Mouse (Mus musculus): ENCODE data around the gene Bbox1. TPM values are rescaled to one million over a fixed set of nuclear protein-coding genes. Genes with fewer than 3 reads are reported as not detected.

Bbox1 gene
- polyA plus RNA-seq, 1 experiment: 1.3 TPM

- Histone ChIP-seq H3K27ac (ENCODE audit: control insufficient read depth, insufficient read depth, low read depth, low read length) (no peak overlapping the region), H3K4me1 (ENCODE audit: control insufficient read depth, insufficient read depth, low read length) (no peaks in the 10 kb centered on the region), H3K4me3 (ENCODE audit: control insufficient read depth, low read depth, low read length) (no peak overlapping the region), H3K27me3 (ENCODE audit: control insufficient read depth, insufficient read depth, low read length) (no peaks in the 10 kb centered on the region), H3K36me3 (ENCODE audit: control insufficient read depth, insufficient read depth, low read length) (no peaks in the 10 kb centered on the region)
- no peak for TF ChIP-seq POLR2A (IDR thresholded peaks at IDR 0.05; ENCODE audit: control insufficient read depth, low read depth, low read length)
- no peak for TF ChIP-seq CTCF (IDR thresholded peaks at IDR 0.05; ENCODE audit: control insufficient read depth, insufficient read depth, insufficient replicate concordance, low read depth, low read length)
These were observed 12.1 kb downstream of the Bbox1 start for GRCm38 (mm10) chr2:110302261-110302660.

DNA sequence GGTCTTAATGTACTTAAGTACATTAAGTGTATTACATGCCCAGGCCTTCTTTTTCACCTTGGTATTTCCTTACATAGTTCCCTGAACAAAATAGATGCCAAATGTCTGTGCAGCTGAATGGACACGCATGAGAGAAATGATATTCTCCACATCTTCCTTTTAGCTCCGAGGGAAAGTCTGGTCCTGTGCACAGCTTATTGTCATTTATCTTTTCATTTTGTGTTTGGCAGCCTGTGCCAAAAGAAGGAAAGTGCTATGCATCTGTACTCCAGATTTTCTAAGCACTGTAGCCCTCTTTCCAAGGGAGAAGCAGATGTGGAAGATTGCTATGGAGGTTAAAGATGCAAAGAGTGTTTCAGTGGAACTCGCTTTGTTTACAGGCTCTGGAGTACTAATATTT lies 13.0 kb downstream of the Bbox1 start:
- no peaks in the 10 kb centered on the region for H3K4me1 ChIP-seq (ENCODE audit: control insufficient read depth, insufficient read depth, low read length)
- H3K36me3 ChIP-seq (ENCODE audit: control insufficient read depth, insufficient read depth, low read length): no peaks in the 10 kb centered on the region
- TF ChIP-seq CTCF (IDR thresholded peaks at IDR 0.05; ENCODE audit: control insufficient read depth, insufficient read depth, insufficient replicate concordance, low read depth, low read length) (no peak), POLR2A (IDR thresholded peaks at IDR 0.05; ENCODE audit: control insufficient read depth, low read depth, low read length) (no peak)
- H3K27ac ChIP-seq (ENCODE audit: control insufficient read depth, insufficient read depth, low read depth, low read length): no peak overlapping the region
- no peaks in the 10 kb centered on the region for H3K27me3 ChIP-seq (ENCODE audit: control insufficient read depth, insufficient read depth, low read length)
- H3K4me3 ChIP-seq (ENCODE audit: control insufficient read depth, low read depth, low read length): no peak overlapping the region

GRCm38 (mm10) chr2:110294927-110295326 lies 19.4 kb downstream of the Bbox1 start:
- H3K4me3 ChIP-seq (ENCODE audit: control insufficient read depth, low read depth, low read length): no peak overlapping the region
- H3K27ac ChIP-seq (ENCODE audit: control insufficient read depth, insufficient read depth, low read depth, low read length): no peak overlapping the region
- H3K4me1 ChIP-seq (ENCODE audit: control insufficient read depth, insufficient read depth, low read length): no peaks in the 10 kb centered on the region
- H3K27me3 ChIP-seq (ENCODE audit: control insufficient read depth, insufficient read depth, low read length): no peaks in the 10 kb centered on the region
- TF ChIP-seq CTCF (IDR thresholded peaks at IDR 0.05; ENCODE audit: control insufficient read depth, insufficient read depth, insufficient replicate concordance, low read depth, low read length) (no peak), POLR2A (IDR thresholded peaks at IDR 0.05; ENCODE audit: control insufficient read depth, low read depth, low read length) (no peak)
- H3K36me3 ChIP-seq (ENCODE audit: control insufficient read depth, insufficient read depth, low read length): no peaks in the 10 kb centered on the region

- no peaks in the 10 kb centered on the region for H3K4me1 ChIP-seq (ENCODE audit: control insufficient read depth, insufficient read depth, low read length)
- no peaks in the 10 kb centered on the region for H3K27me3 ChIP-seq (ENCODE audit: control insufficient read depth, insufficient read depth, low read length)
- H3K4me3 ChIP-seq (ENCODE audit: control insufficient read depth, low read depth, low read length): no peak overlapping the region
- H3K36me3 ChIP-seq (ENCODE audit: control insufficient read depth, insufficient read depth, low read length): no peaks in the 10 kb centered on the region
- H3K27ac ChIP-seq (ENCODE audit: control insufficient read depth, insufficient read depth, low read depth, low read length): no peak overlapping the region
- TF ChIP-seq CTCF (IDR thresholded peaks at IDR 0.05; ENCODE audit: control insufficient read depth, insufficient read depth, insufficient replicate concordance, low read depth, low read length): no peak
- TF ChIP-seq POLR2A (IDR thresholded peaks at IDR 0.05; ENCODE audit: control insufficient read depth, low read depth, low read length): no peak
These were observed 26.4 kb downstream of the Bbox1 start for GRCm38 (mm10) chr2:110287959-110288358.

DNA sequence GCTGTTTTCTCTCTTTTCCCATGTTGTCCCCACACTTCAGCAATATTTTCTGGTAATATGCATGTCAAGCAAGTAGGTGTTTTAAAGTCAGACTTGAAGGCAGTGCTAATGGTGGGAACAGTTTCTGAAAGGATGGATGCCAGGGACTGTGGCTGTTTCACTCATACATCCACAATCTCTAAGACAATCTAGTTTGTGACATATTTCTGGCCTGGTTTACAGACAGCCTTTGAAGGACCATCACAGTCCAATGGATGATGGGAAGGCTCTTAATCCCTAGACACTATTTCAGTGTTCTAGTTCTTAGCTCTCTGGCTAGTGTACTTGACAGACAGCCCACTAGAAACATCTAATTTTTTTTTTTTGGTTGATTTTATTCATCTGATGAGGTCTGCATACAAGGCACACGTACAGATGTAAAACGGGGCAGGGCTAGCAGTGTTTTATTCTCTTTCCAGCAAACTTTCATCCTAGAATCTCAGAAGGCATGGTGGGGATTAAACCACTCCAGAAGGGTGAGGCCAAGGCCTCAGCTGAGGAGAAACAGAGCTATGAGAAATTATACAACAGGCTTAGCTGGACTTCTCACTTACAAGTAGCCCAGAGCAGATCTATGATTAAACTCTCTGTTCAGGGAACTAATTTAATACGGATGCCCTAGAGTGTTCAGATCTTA lies 28.4 kb downstream of the Bbox1 start:
- Histone ChIP-seq H3K4me3 (ENCODE audit: control insufficient read depth, low read depth, low read length) (no peak overlapping the region), H3K27me3 (ENCODE audit: control insufficient read depth, insufficient read depth, low read length) (no peaks in the 10 kb centered on the region), H3K36me3 (ENCODE audit: control insufficient read depth, insufficient read depth, low read length) (no peaks in the 10 kb centered on the region), H3K4me1 (ENCODE audit: control insufficient read depth, insufficient read depth, low read length) (no peaks in the 10 kb centered on the region), H3K27ac (ENCODE audit: control insufficient read depth, insufficient read depth, low read depth, low read length) (no peak overlapping the region)
- no peak for TF ChIP-seq CTCF (IDR thresholded peaks at IDR 0.05; ENCODE audit: control insufficient read depth, insufficient read depth, insufficient replicate concordance, low read depth, low read length)
- no peak for TF ChIP-seq POLR2A (IDR thresholded peaks at IDR 0.05; ENCODE audit: control insufficient read depth, low read depth, low read length)

DNA sequence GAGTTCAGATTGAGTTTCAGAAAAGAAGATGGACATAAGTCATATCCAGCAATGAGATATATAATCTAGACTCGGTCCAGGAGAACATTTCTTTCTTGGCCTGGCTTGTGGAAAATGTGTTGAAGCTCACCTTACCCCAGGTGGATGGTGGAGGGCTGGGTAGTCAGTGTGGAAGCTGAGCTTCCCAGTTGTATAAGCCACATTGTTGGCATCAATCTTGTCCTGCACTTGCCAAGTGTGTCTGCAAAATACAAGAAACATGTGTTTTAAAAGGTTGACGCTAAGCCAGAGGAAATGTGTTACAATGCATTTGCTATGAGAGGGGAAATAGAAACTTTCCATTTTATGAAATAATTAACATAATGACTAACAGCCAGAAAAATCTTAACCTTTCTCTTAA lies 38.9 kb downstream of the Bbox1 start:
- no peaks in the 10 kb centered on the region for H3K36me3 ChIP-seq (ENCODE audit: control insufficient read depth, insufficient read depth, low read length)
- no peaks in the 10 kb centered on the region for H3K27me3 ChIP-seq (ENCODE audit: control insufficient read depth, insufficient read depth, low read length)
- H3K4me1 ChIP-seq (ENCODE audit: control insufficient read depth, insufficient read depth, low read length): no peaks in the 10 kb centered on the region
- TF ChIP-seq POLR2A (IDR thresholded peaks at IDR 0.05; ENCODE audit: control insufficient read depth, low read depth, low read length) (no peak), CTCF (IDR thresholded peaks at IDR 0.05; ENCODE audit: control insufficient read depth, insufficient read depth, insufficient replicate concordance, low read depth, low read length) (no peak)
- H3K27ac ChIP-seq (ENCODE audit: control insufficient read depth, insufficient read depth, low read depth, low read length): no peak overlapping the region
- H3K4me3 ChIP-seq (ENCODE audit: control insufficient read depth, low read depth, low read length): no peak overlapping the region

DNA sequence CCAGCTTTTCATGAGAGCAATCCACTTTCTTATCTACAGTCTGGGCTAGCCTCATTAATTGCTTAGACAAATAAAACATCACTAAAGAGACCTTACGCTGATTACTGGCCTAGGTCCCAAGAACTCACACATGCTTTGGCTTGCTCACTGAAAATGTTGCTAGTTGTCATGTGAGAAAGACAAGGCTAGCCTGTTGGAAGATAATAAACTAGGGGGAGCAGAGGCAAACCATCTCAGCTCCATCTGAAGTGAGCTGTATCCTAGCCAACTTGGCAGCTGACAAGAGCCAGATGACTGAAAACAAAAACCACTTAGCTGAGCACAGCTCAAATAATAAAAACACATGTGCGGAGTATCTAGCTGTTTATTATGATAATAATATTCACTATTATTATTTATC lies 40.2 kb downstream of the Bbox1 start:
- TF ChIP-seq CTCF (IDR thresholded peaks at IDR 0.05; ENCODE audit: control insufficient read depth, insufficient read depth, insufficient replicate concordance, low read depth, low read length) (no peak), POLR2A (IDR thresholded peaks at IDR 0.05; ENCODE audit: control insufficient read depth, low read depth, low read length) (no peak)
- H3K4me1 ChIP-seq (ENCODE audit: control insufficient read depth, insufficient read depth, low read length): no peaks in the 10 kb centered on the region
- H3K36me3 ChIP-seq (ENCODE audit: control insufficient read depth, insufficient read depth, low read length): no peaks in the 10 kb centered on the region
- no peak overlapping the region for H3K27ac ChIP-seq (ENCODE audit: control insufficient read depth, insufficient read depth, low read depth, low read length)
- no peak overlapping the region for H3K4me3 ChIP-seq (ENCODE audit: control insufficient read depth, low read depth, low read length)
- H3K27me3 ChIP-seq (ENCODE audit: control insufficient read depth, insufficient read depth, low read length): no peaks in the 10 kb centered on the region

Data from testis, adult 2 months (tissue).